Mouse (Mus musculus): ENCODE results near the gene Tfrc. TPM values are rescaled to one million over a fixed set of nuclear protein-coding genes. Genes with fewer than 3 reads are reported as not detected.
A peak's percentile ranks its signal among the peaks of the same experiment; 100 is the strongest.

Tfrc gene
- polyA plus RNA-seq, 1 experiment = 25.1 TPM

GRCm38 (mm10) chr16:32668030-32668429, 59.3 kb downstream of the Tfrc start:
- H3K79me3 ChIP-seq (ENCODE audit: low read depth) = peaks cover 12% of the 10 kb centered on the region
- H3K79me2 ChIP-seq (ENCODE audit: control insufficient read depth, insufficient read depth) = peaks cover 47% of the 10 kb centered on the region
- H3K36me3 ChIP-seq (ENCODE audit: control insufficient read depth, insufficient read depth) = peaks cover 56% of the 10 kb centered on the region
- no peak for TF ChIP-seq MYOG (IDR thresholded peaks at IDR 0.05; ENCODE audit: control insufficient read depth, extremely low read depth, insufficient read length)
- no peak for TF ChIP-seq CEBPB (IDR thresholded peaks at IDR 0.05; ENCODE audit: low read depth)
- no peak for TF ChIP-seq FOSL1 (IDR thresholded peaks at IDR 0.05; ENCODE audit: insufficient read depth, low read length, poor library complexity, severe bottlenecking)
- no peak for TF ChIP-seq MAX (IDR thresholded peaks at IDR 0.05)
- TF ChIP-seq USF1 (IDR thresholded peaks at IDR 0.05; ENCODE audit: low read depth) = no peak
- TF ChIP-seq CTCF (IDR thresholded peaks at IDR 0.05; ENCODE audit: control insufficient read depth, insufficient read depth, insufficient read length) = no peak
- no peak for TF ChIP-seq MYOD1 (IDR thresholded peaks at IDR 0.05; ENCODE audit: control insufficient read depth, insufficient read length, low read depth)
- no peak overlapping the region for H3ac ChIP-seq (ENCODE audit: control insufficient read depth, insufficient read length, low read depth)
- H3K4me3 ChIP-seq (ENCODE audit: insufficient read depth, poor library complexity, severe bottlenecking) = no peak overlapping the region
- no peaks in the 10 kb centered on the region for H3K27me3 ChIP-seq (ENCODE audit: control insufficient read depth, insufficient read depth, insufficient read length)

- no peak overlapping the region for H3K4me3 ChIP-seq (ENCODE audit: insufficient read depth, poor library complexity, severe bottlenecking)
- H3ac ChIP-seq (ENCODE audit: control insufficient read depth, insufficient read length, low read depth) = no peak overlapping the region
- TF ChIP-seq FOSL1 (IDR thresholded peaks at IDR 0.05; ENCODE audit: insufficient read depth, low read length, poor library complexity, severe bottlenecking) = no peak
- peak; percentile 9 for TF ChIP-seq CTCF (IDR thresholded peaks at IDR 0.05; ENCODE audit: control insufficient read depth, insufficient read depth, insufficient read length)
- H3K79me3 ChIP-seq (ENCODE audit: low read depth) = peaks cover 8% of the 10 kb centered on the region
- H3K36me3 ChIP-seq (ENCODE audit: control insufficient read depth, insufficient read depth) = peaks cover 55% of the 10 kb centered on the region
- no peaks in the 10 kb centered on the region for H3K27me3 ChIP-seq (ENCODE audit: control insufficient read depth, insufficient read depth, insufficient read length)
- H3K79me2 ChIP-seq (ENCODE audit: control insufficient read depth, insufficient read depth) = peaks cover 47% of the 10 kb centered on the region
These were observed 59.8 kb downstream of the Tfrc start for GRCm38 (mm10) chr16:32668472-32668871.

GRCm38 (mm10) chr16:32669243-32669642, 60.5 kb downstream of the Tfrc start:
- Histone ChIP-seq H3K4me3 (ENCODE audit: insufficient read depth, poor library complexity, severe bottlenecking) (no peak overlapping the region), H3K79me2 (ENCODE audit: control insufficient read depth, insufficient read depth) (peaks cover 47% of the 10 kb centered on the region), H3K79me3 (ENCODE audit: low read depth) (peaks cover 3% of the 10 kb centered on the region), H3ac (ENCODE audit: control insufficient read depth, insufficient read length, low read depth) (no peak overlapping the region), H3K27me3 (ENCODE audit: control insufficient read depth, insufficient read depth, insufficient read length) (no peaks in the 10 kb centered on the region), H3K36me3 (ENCODE audit: control insufficient read depth, insufficient read depth) (peaks cover 57% of the 10 kb centered on the region)
- TF ChIP-seq MAX (IDR thresholded peaks at IDR 0.05) = no peak
- TF ChIP-seq MYOD1 (IDR thresholded peaks at IDR 0.05; ENCODE audit: control insufficient read depth, insufficient read length, low read depth) = no peak
- no peak for TF ChIP-seq MYOG (IDR thresholded peaks at IDR 0.05; ENCODE audit: control insufficient read depth, extremely low read depth, insufficient read length)
- TF ChIP-seq USF1 (IDR thresholded peaks at IDR 0.05; ENCODE audit: low read depth) = no peak
- no peak for TF ChIP-seq FOSL1 (IDR thresholded peaks at IDR 0.05; ENCODE audit: insufficient read depth, low read length, poor library complexity, severe bottlenecking)
- no peak for TF ChIP-seq CTCF (IDR thresholded peaks at IDR 0.05; ENCODE audit: control insufficient read depth, insufficient read depth, insufficient read length)
- TF ChIP-seq CEBPB (IDR thresholded peaks at IDR 0.05; ENCODE audit: low read depth) = no peak

- Histone ChIP-seq H3K4me3 (ENCODE audit: insufficient read depth, poor library complexity, severe bottlenecking) (no peak overlapping the region), H3ac (ENCODE audit: control insufficient read depth, insufficient read length, low read depth) (no peak overlapping the region), H3K27me3 (ENCODE audit: control insufficient read depth, insufficient read depth, insufficient read length) (no peaks in the 10 kb centered on the region), H3K36me3 (ENCODE audit: control insufficient read depth, insufficient read depth) (peaks cover 61% of the 10 kb centered on the region), H3K79me2 (ENCODE audit: control insufficient read depth, insufficient read depth) (peaks cover 40% of the 10 kb centered on the region), H3K79me3 (ENCODE audit: low read depth) (peaks cover 1% of the 10 kb centered on the region)
- no peak for TF ChIP-seq FOSL1 (IDR thresholded peaks at IDR 0.05; ENCODE audit: insufficient read depth, low read length, poor library complexity, severe bottlenecking)
- no peak for TF ChIP-seq USF1 (IDR thresholded peaks at IDR 0.05; ENCODE audit: low read depth)
- no peak for TF ChIP-seq MYOG (IDR thresholded peaks at IDR 0.05; ENCODE audit: control insufficient read depth, extremely low read depth, insufficient read length)
- no peak for TF ChIP-seq CTCF (IDR thresholded peaks at IDR 0.05; ENCODE audit: control insufficient read depth, insufficient read depth, insufficient read length)
These were observed 61.8 kb downstream of the Tfrc start for GRCm38 (mm10) chr16:32670354-32671124.

GRCm38 (mm10) chr16:32671206-32671887, 62.6 kb downstream of the Tfrc start:
- Histone ChIP-seq H3ac (ENCODE audit: control insufficient read depth, insufficient read length, low read depth) (no peak overlapping the region), H3K27me3 (ENCODE audit: control insufficient read depth, insufficient read depth, insufficient read length) (no peaks in the 10 kb centered on the region), H3K36me3 (ENCODE audit: control insufficient read depth, insufficient read depth) (peaks cover 69% of the 10 kb centered on the region), H3K79me2 (ENCODE audit: control insufficient read depth, insufficient read depth) (peaks cover 34% of the 10 kb centered on the region), H3K79me3 (ENCODE audit: low read depth) (peaks cover 1% of the 10 kb centered on the region), H3K4me3 (ENCODE audit: insufficient read depth, poor library complexity, severe bottlenecking) (no peak overlapping the region)
- TF ChIP-seq CEBPB (IDR thresholded peaks at IDR 0.05; ENCODE audit: low read depth) (no peak), MYOG (IDR thresholded peaks at IDR 0.05; ENCODE audit: control insufficient read depth, extremely low read depth, insufficient read length) (no peak), MAX (IDR thresholded peaks at IDR 0.05) (no peak), FOSL1 (IDR thresholded peaks at IDR 0.05; ENCODE audit: insufficient read depth, low read length, poor library complexity, severe bottlenecking) (no peak), USF1 (IDR thresholded peaks at IDR 0.05; ENCODE audit: low read depth) (no peak), CTCF (IDR thresholded peaks at IDR 0.05; ENCODE audit: control insufficient read depth, insufficient read depth, insufficient read length) (no peak), MYOD1 (IDR thresholded peaks at IDR 0.05; ENCODE audit: control insufficient read depth, insufficient read length, low read depth) (no peak)

Measured in C2C12 (cell line).